Mouse (Mus musculus) frontal cortex, postnatal 36 days (tissue): Measurements from ENCODE around the gene Gpi1.

Source experiments
- DNase-seq, 2 experiments: peaks; one replicate each; pipeline ENCODE4 v3.0.0; 2022; ENCODE audit warnings: low spot score in 2 of 2

The Gpi1 gene

DNA sequence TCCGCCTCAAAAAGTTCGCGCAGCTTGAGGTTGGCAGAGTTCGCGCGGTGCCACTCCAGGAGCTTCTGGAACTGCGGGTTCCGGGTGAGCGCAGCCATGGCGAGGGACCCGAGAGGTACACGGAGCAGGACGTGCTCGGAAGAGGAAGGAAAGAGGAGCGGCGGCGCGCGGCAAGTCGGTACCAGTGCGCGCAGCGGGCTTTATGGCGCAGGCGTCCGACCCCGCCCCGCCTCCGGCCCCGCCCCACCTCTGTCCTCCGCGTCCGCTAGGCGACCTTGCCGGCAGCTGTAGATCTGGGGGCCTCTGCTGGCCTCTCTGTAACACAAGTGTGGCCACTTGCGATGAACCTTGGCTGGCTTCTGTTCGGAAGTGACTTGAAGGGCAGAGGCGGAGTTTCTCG lies at the start of gene Gpi1:
Gpi1 (minus strand) TSS at position 221 of the 400 bp plus-strand sequence.
- DNase-seq = peak; percentile 77

DNA sequence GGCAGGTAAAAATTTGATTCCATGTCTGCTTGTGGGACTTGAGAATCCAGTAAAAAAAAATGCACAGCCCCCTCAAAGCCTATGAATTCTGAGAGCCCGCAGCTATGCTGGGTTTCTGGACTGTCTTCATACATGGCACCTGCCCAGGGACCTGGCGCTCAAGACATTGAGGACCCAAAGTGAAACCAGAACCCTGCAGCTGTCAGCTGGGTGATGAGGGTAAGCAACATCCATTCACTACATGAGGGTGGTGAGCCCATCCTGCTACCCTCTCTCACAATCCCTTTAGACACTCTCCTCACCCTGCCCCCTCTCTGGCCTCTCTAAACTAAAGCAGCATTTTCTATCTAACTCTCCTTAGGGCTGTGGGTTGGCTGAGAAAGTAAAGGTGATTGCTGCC lies 47.5 kb upstream of the Gpi1 start:
- no peak for DNase-seq

DNA sequence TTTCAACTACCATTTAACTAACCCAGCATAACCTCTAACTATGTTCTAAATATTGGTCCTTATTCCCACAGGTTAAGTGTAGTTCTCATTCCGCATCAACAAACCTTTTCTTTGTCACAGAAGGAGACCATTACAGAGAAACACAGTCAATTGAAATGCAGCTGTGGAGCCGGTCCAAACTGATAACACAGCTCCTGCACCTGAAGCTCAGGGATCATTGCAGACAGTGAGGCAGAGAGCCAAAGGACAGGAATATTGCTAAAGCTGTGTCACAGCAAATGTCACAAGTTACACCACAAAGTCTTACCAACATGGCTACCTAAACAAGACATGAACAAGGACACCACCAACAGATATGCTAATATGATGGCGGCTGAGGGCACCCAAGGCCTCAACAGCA lies 45.9 kb upstream of the Gpi1 start:
- no peak for DNase-seq

DNA sequence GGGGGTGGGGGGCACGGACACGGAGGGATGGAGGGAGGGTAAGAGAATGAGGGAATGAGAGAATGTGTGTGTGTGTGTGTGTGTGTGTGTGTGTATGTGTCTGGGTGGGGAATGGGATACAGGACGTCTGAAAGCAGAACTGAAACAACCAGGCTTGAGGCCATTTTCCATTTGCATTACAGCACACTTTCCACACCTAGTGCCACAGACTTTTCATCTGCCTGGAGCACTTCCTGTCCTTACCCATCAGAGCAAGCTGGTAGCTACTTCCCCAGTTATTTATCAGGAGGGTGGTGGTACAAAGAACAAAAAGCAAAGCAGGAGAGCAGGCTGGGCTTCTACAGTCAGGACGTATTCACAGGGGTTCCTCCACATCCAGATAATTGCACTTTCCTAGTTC lies 42.3 kb upstream of the Gpi1 start:
- DNase-seq = no peak

DNA sequence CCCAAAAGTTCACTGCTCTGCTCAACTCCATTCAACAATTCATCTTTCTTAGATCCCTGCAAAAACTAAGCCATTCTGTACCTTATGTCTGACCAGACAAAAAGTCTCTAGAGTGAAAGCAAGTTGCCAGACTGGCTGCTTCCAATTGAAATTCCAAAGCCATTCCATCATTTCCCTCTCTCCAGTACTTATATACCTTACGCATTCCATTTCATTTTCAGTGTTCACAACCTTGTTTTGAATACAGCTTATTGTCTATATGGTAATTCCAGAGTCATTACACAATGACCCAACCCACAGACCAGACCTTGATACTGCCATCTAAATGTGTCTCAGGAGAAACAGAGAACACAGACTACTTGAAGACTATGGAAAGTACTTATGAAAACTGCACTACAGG lies 38.3 kb upstream of the Gpi1 start:
- no peak for DNase-seq

DNA sequence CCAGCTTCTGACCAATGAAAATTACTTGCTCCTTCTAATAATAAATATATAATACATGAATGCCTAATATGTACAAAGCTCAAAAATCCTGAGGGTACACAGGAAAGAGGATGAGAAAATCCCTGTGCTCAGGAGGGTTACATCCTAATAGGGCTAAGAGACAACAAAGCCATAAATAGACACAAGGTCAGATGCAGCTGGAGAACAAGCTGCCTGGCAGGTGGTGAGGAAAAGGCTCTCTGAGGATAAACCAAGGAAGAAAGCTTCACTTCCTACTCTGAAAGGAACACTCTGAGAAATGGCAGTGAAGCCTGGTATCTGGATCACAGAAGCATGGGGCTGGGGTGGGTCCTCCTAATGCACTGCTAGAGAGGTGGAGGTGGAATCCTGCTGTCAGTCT lies 36.3 kb upstream of the Gpi1 start:
- DNase-seq = no peak

DNA sequence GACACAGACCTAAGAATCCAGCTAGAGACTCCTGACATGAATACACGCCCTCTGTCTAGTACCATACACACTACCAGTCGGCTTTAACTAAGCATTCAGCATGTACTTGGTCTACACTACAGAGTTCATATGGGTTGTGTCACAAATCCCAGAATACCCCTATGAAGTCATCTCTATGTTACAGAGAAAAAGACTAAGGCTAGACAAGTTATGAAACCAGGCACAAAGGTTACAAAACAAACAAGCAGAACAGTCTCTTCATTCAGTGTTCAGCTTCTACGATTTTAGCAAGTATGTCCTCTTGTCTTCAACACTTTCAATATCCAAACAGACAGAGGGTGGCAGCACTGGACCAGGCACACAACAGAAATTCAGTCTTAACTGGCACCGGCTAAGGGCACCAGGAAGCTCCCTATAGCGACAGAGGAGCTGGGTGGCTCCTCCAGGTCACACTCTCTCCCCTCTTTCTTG lies 35.8 kb upstream of the Gpi1 start:
- DNase-seq = peak; percentile 55 to 83

DNA sequence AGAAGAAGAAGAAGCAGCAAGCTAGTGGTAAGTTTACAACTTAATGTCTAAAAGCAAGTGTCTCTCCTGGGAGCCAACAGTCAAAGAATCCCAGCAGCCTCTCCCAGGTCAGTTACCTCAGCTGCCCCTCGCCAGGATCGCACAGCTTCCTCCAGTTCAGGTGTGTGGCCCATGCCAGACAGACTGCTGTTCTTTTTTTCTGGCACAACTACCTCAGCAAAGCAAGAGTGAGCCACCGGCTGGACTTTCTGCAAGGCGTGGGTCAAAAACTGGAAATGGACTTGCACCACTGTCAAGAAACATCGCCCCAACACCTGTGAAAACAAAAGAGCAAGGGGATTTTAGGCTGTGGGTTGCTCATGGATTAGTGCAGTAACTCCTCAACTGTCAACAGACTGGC lies 33.3 kb upstream of the Gpi1 start:
- DNase-seq = no peak

DNA sequence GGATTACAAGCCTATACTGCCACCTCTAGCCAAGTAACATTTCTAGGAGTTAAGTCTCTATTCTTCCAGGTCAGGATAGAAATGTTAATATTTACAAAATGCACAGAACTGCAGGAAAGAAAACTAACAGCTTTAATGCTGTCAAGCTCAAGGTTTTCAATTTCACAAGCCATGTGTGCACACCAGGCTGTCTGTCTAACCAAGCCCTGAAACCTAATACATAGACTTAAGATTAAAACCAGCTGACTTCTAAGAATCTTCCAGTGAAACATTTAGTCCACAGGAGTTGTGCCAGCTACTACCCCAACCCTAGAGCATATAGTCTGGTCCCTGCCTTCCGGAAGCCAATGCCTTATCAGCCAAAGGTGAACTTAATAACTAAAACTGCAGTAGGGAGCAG lies 28.3 kb upstream of the Gpi1 start:
- DNase-seq = no peak

DNA sequence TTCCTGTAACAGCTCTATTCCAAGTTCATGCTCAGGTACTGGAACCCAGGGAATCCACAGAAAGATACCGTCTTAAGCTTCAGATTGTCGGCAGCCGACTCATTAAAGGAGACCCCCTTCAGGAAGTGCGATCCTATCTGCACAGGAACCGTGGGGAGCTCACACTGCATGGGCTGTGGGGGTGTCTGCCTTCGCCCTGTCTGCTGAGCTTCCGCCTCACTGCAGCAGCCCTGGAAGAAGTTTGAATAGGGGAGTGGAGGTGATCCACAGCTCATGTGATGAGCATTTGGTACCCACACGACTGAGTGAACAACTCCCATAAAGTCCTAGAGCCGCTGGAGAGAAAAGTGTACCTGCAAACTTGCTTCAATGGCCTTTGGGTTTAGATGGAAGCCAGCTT lies 27.1 kb upstream of the Gpi1 start:
- peak in 1 of 2 experiments; percentile 24 for DNase-seq

DNA sequence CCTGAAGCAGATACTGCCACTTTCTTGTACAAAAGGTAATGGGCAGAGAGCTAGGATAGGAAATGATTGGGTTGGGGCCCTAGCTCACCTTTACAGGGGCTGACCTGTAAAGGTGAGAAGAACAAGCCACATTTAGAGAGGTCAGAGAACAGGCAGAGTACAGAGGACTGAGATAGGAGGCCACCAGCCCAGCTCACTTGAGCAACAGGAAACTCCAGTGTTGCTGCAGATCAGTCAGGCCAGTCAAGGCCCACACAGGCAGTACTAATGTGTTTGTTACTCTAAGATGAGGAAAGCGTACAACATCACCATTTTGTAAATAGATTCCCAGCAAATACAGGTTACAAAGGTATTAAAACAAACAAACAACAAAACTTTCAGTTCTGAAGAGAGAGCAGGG lies 25.8 kb upstream of the Gpi1 start:
- DNase-seq = no peak

DNA sequence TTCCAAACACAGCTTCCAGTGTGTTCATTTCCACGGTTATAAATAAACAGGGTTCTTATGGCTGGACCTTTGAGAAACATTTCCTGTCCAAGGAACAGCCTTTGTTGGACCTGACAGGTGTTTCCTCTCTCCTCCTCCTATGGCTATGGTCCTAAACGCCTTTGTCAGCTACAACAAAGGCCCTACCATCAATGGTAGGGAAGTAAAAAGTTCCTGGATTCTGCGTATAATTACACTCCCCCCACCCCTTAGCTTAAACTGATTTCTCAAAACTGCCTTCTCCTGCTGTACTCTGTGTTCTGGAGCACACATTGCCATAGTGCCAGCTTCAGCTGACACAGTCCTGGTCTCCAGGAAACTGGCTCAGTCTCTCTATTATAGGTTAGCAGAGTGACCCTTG lies 25.0 kb upstream of the Gpi1 start:
- no peak for DNase-seq

DNA sequence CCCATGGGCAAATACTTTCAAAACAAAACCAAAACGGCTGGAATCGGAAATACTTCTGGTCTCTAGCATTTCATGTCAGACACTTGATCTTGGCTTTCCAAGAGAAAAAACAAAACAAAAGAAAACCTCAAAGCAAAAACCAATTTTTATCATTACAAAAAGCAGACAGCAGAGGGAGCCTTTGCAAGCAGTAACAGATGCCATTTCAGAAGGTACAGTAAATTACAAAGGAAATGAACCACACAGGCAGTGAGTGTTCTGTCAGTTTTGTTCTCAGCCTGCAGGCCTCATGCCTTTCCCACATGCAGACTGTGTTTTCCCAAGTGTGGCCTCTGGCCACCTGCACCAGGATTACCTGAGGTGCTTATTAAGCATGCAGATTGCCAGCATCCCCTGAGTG lies 21.9 kb upstream of the Gpi1 start:
- peak in 1 of 2 experiments; percentile 35 for DNase-seq

DNA sequence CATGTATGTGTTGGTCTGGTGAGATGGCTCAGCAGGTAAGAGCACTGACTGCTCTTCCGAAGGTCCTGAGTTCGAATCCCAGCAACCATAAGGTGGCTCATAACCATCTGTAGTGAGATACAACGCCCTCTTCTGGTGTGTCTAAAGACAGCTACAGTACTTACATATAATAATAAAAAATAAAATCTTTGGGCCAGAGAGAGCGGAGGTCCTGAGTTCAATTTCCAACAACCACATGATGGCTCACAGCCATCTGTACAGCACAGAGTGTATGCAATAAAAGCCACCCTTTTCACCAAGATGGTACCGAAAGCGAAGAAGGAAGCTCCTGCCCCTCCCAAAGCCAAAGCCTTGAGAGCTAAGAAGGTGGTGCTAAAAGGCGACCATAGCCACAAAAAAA lies 20.6 kb upstream of the Gpi1 start, which contains the start of gene Gm6096:
Gm6096 (plus strand) TSS at position 301 of the 400 bp plus-strand sequence.
- DNase-seq = no peak

DNA sequence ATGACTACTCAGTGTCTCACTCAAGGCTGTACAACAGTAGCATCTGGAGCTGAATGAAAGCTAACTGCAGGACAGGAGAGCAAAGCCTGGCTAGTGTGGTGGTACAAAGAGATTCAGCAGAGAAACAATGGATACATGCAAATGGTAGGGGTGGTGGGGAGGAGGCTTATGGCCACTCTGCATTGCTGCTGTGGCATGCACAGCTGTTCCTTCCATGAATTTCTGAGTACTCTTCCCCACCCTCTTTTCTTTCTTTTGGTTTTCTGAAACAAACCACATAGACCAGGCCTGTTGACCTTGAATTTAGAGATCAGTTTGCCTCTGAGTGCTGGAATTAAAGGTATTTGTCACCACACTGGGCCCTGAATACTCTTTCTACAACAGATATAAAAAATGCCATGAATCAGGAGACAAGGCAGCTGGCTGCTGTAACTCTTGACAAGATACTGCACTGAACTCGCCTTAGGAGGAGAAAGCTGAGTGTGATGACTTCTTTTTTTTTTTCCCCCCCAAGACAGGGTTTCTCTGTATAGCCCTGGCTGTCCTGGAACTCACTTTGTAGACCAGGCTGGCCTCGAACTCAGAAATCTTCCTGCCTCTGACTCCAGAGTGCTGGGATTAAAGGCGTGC lies 16.8 kb upstream of the Gpi1 start:
- DNase-seq = no peak

DNA sequence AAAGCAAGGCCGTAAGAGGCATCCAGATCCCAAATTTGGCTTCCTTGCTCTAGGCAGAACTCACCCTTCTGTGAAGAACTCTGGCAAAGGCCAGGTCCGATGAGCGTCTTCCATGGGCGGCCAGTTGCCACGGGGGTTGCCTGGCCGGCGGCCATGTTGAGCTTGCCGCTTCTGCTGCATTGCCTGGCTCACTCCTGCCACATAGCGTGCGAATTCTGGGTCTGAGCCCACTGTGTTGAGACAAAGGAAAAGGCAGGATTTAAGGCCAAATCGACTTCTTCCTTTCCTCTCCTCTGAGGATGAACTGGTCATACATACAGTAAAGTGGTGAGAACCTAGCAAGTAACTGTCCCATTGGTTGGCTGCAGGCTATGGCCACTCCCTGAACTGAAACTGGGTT lies 12.0 kb upstream of the Gpi1 start:
- DNase-seq = no peak

DNA sequence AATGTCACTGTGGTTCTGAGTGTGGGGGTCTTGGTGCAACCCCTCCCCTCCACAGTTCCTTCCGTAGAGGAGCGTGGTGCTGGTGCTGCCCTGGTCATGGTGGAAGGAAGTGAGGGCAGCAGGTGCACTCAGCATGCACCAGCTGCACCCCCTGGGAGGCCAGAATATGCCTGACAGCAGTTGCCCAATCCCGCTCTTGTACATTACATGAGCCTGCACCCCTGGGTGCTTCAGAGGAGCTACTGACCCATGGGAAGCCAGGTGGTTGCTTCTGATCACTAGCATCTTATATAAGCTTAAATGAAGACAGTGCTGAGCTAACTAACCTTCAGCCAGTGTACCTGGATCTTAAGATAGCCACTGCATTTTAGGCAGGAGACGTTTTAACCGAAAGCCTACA lies 8.0 kb upstream of the Gpi1 start:
- no peak for DNase-seq

DNA sequence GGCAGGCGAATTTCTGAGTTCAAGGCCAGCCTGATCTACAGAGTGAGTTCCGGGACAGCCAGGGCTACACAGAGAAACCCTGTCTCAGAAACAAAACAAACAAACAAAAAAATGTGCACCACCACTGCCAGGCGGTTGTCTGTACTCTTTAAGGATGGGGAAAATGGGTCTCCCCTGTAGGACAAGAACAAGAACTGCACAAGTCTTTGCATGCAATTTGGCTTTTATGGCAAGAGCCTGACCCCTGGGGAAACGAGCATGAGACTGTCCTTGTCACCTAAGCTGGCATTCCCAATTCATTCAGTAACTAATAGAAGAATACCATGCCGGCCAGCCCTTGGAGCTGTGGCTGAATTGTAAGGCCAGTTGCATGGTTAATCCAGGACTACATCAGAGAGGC lies 5.5 kb upstream of the Gpi1 start:
- DNase-seq = no peak

DNA sequence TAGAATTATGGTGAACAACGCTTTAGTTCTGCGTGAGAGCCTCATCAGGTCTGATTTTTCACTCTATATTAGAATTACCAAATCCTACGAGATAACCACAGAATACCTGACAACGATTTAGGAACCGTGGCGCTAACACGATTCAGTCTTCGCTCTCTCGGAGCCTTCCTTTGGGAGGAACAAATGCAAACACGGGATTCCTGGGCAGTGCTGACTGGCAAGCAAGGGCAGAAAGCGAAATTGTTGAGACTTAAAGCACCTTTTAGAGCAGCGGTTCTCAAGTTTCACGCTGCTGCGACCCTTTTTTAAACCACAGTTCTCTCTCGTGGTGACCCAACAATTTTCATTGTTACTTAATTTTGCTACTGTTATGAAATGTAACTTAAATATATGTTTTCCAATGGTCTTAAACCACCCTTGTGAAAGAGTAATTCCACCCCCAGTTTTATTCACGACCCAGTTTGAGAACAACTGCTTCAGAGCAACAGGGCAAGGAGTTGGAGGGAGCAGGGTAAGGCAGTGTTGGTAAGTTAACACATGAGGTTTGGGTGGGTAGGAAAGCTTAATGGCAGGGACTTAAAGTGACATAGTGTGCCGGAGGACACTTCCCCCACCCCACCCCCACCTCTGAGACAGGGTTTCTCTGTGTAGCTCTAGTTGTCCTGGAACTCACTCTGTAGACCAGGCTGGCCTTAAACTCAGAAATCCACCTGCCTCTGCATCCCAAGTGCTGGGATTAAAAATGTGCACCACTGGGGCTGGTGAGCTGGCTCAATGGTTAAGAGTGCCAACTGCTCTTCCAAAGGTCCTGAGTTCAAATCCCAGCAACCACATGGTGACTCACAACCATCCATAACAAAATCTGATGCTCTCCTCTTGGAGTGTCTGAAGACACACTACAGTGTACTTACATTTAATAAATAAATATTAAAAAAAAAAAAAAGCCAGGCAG lies 4.8 kb upstream of the Gpi1 start:
- no peak for DNase-seq

DNA sequence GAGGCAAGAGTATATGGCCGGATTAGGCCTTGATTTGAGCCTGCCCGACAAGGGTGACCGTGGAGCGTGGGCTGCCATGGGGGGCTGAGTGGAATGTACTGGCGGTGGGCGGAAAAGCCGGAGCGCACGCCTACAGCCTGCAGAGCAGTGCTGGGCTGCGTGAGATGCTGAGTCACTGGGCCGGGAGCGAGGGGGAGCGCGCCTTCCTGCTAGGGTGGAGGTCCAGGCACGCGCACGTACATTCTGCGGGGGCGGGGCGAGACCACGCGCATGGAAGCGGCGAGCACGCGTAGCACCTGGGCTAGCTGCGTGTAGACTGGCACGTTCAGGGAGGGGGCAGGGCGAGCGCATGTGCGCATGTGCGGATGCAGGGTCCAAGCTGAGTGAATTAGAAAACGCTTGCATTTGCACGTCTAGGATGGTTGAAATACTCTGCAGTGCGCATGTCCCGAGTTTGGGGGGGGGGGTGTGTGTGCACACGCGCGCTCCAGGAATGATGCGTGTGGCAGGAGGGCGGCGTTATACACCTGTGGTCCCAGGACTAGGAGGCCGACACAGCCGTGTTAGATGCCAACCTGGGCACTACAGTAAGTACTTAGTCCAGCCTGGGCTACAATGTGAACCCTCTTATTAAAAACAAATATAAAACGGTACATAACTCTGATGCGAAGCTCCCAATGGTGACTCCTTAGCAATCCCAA lies 3.9 kb upstream of the Gpi1 start:
- peak; percentile 100 for DNase-seq

DNA sequence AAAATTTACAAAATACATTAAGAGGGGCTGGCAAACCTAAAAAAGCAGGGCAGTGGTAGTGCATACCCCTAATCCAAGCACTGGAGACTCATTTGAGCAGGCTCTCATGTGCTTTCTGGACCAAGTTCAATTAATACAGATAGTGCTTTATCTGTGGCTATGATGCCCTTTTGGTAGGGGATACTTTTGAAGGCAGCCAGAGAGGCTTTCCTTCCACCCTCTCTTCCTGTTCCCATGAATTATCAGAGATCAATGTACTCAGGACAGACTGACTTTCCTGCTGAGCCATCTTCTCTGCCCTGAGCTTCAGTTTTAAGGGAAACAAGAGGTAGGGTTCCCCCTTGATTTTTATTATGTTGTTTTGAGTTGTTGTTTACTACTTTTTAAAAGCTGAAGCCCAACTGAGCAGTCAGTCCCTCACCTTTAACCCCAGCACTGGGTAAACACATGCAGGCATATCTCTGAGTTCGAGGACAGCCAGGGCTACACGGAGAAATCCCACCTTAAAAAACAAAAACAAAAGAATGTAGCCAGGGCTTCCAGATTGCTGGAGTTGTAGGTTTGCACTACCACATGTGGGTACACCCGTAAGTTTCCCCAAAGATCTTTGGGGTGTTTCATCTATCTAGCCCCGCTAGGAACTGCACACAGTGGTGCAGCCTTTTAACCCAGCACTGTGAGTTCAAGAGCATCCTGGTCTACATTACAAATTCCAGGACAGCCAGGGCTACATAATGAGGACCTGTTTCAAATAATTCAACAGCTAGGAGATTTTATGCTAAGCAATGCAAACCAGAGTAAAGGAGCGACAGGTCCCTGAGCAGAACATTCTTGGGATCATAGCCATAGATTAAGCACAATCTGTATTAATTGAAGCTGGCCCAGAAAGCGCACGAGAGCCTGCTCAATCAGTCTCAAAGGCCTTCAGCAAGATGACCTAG lies 2.9 kb upstream of the Gpi1 start:
- peak in 1 of 2 experiments; percentile 21 for DNase-seq
